Mouse (Mus musculus) megakaryocyte, embryonic 14.5 days (primary cell): ENCODE data around the gene Il3ra. TPM values are rescaled to one million over a fixed set of nuclear protein-coding genes. Genes with fewer than 3 reads are reported as not detected.

Experiments
- H3K27me3 ChIP-seq: replicated peaks from 2 replicates; pipeline ENCODE3; 2012; ENCODE audit warnings: inconsistent platforms
- H3K36me3 ChIP-seq: replicated peaks from 2 replicates; pipeline ENCODE3; 2012; ENCODE audit warnings: low read length, inconsistent platforms, mixed read lengths
- H3K4me1 ChIP-seq: 2 replicates; pipeline ENCODE4 v1.6.1; 2012; ENCODE audit warnings: inconsistent platforms
- H3K4me3 ChIP-seq: replicated peaks from 2 replicates; pipeline ENCODE3; 2012; ENCODE audit warnings: moderate library complexity, mild to moderate bottlenecking, inconsistent platforms
- H3K9me3 ChIP-seq: 2 replicates; pipeline ENCODE4 v1.6.1; 2012; ENCODE audit warnings: inconsistent platforms
- FLI1 ChIP-seq: IDR thresholded peaks from 2 replicates; pipeline ENCODE4 v1.6.1; 2012; ENCODE audit warnings: low read length, inconsistent platforms, mixed read lengths
- GATA1 ChIP-seq: IDR thresholded peaks from 3 replicates; pipeline ENCODE4 v1.6.1; 2012; ENCODE audit warnings: mixed read lengths, low read length, inconsistent platforms, borderline replicate concordance
- polyA plus RNA-seq: library from polyadenylated mRNA; stranded (reverse); fragments of >175 nt; gene quantifications from 2 replicates; pipeline ENCODE4 v1.2.3, GENCODE M21; 2012; ENCODE audit warnings: low replicate concordance; ENCODE audit not compliant: insufficient read depth

Gene Il3ra
- 68.0 and 95.8 TPM in 2 replicates for polyA plus RNA-seq

GRCm38 (mm10) chr14:14345948-14346812, at the start of gene Il3ra:
Il3ra (plus strand) TSS chr14:14346275.
- Histone ChIP-seq H3K9me3 (peaks cover 42% of the 10 kb centered on the region), H3K4me1 (peaks cover 17% of the 10 kb centered on the region), H3K27me3 (no peaks in the 10 kb centered on the region), H3K36me3 (peaks cover 33% of the 10 kb centered on the region), H3K4me3 (peak within 1 kb of the TSS; percentile 99)
- TF ChIP-seq FLI1: 0 out of 2 replicates have a peak, but pooled peaks have one; percentile 6
- no peak for TF ChIP-seq GATA1

- Histone ChIP-seq H3K36me3 (no peaks in the 10 kb centered on the region), H3K27me3 (no peaks in the 10 kb centered on the region), H3K9me3 (peaks cover 6% of the 10 kb centered on the region), H3K4me1 (no peaks in the 10 kb centered on the region), H3K4me3 (no peak overlapping the region)
- TF ChIP-seq GATA1 (no peak), FLI1 (no peak)
These were observed 37.1 kb upstream of the Il3ra start for GRCm38 (mm10) chr14:14308938-14309337.

GRCm38 (mm10) chr14:14309416-14309815, 36.7 kb upstream of the Il3ra start:
- H3K4me3 ChIP-seq: no peak overlapping the region
- no peaks in the 10 kb centered on the region for H3K27me3 ChIP-seq
- no peaks in the 10 kb centered on the region for H3K36me3 ChIP-seq
- H3K4me1 ChIP-seq: no peaks in the 10 kb centered on the region
- TF ChIP-seq GATA1: no peak
- no peak for TF ChIP-seq FLI1
- H3K9me3 ChIP-seq: peaks cover 6% of the 10 kb centered on the region

GRCm38 (mm10) chr14:14322528-14322927, 23.5 kb upstream of the Il3ra start, which contains the start of gene Olfr31:
Olfr31 (plus strand) TSS chr14:14322828.
- H3K9me3 ChIP-seq: no peaks in the 10 kb centered on the region
- H3K36me3 ChIP-seq: no peaks in the 10 kb centered on the region
- no peak within 1 kb of the TSS for H3K4me3 ChIP-seq
- H3K4me1 ChIP-seq: no peaks in the 10 kb centered on the region
- TF ChIP-seq GATA1 (no peak), FLI1 (no peak)
- H3K27me3 ChIP-seq: no peaks in the 10 kb centered on the region

GRCm38 (mm10) chr14:14345113-14345871, 783 bp upstream of the Il3ra start:
- TF ChIP-seq FLI1 (no peak), GATA1 (no peak)
- Histone ChIP-seq H3K27me3 (no peaks in the 10 kb centered on the region), H3K9me3 (peaks cover 33% of the 10 kb centered on the region), H3K4me3 (peak overlapping the region; percentile 99), H3K4me1 (peaks cover 17% of the 10 kb centered on the region), H3K36me3 (peaks cover 24% of the 10 kb centered on the region)

- Histone ChIP-seq H3K9me3 (peaks cover 48% of the 10 kb centered on the region), H3K4me1 (peaks cover 17% of the 10 kb centered on the region), H3K36me3 (peaks cover 35% of the 10 kb centered on the region), H3K27me3 (no peaks in the 10 kb centered on the region), H3K4me3 (peak overlapping the region; percentile 99)
- TF ChIP-seq FLI1 (no peak), GATA1 (no peak)
These were observed 682 bp downstream of the Il3ra start for GRCm38 (mm10) chr14:14346813-14347100.

- H3K4me1 ChIP-seq: peaks cover 17% of the 10 kb centered on the region
- no peaks in the 10 kb centered on the region for H3K27me3 ChIP-seq
- H3K9me3 ChIP-seq: peaks cover 52% of the 10 kb centered on the region
- TF ChIP-seq GATA1: no peak
- no peak for TF ChIP-seq FLI1
- peaks cover 36% of the 10 kb centered on the region for H3K36me3 ChIP-seq
- peak overlapping the region; percentile 47 for H3K4me3 ChIP-seq
These were observed 1.2 kb downstream of the Il3ra start for GRCm38 (mm10) chr14:14347151-14347835.

GRCm38 (mm10) chr14:14347836-14348621, 2.0 kb downstream of the Il3ra start:
- no peak for TF ChIP-seq FLI1
- TF ChIP-seq GATA1: no peak

GRCm38 (mm10) chr14:14348674-14349401, 2.8 kb downstream of the Il3ra start:
- Histone ChIP-seq H3K4me3 (peak overlapping the region; percentile 29), H3K9me3 (peaks cover 66% of the 10 kb centered on the region), H3K4me1 (peaks cover 17% of the 10 kb centered on the region), H3K36me3 (peaks cover 36% of the 10 kb centered on the region), H3K27me3 (no peaks in the 10 kb centered on the region)
- no peak for TF ChIP-seq FLI1
- TF ChIP-seq GATA1: no peak

More at GRCm38 (mm10) chr14:14347836-14348621, 2.0 kb downstream of the Il3ra start:
- Histone ChIP-seq H3K36me3 (peaks cover 36% of the 10 kb centered on the region), H3K4me3 (no peak overlapping the region), H3K9me3 (peaks cover 58% of the 10 kb centered on the region), H3K4me1 (peaks cover 17% of the 10 kb centered on the region), H3K27me3 (no peaks in the 10 kb centered on the region)
